Mouse (Mus musculus) midbrain, embryonic 15.5 days (tissue): ENCODE measurements around the gene Pxylp1. TPM values are rescaled to one million over a fixed set of nuclear protein-coding genes. Genes with fewer than 3 reads are reported as not detected.
"Not testable (repeated sequence)": the region's sequence is repeated elsewhere in the genome, so short reads cannot be mapped to it uniquely, and the experiment has no call there.

ENCODE experiments used
- ATAC-seq: fragments of 200-750 bp; cut with Nextera tagmentation; replicated peaks from 2 replicates; pipeline ENCODE4 v1.8.0; 2017; ENCODE audit warnings: moderate TSS enrichment
- H3K27ac ChIP-seq: fragments of 300-500 bp; sonication (generic); 2 replicates; pipeline ENCODE4 v1.5.1; 2015; ENCODE audit warnings: mild to moderate bottlenecking, inconsistent platforms
- H3K27me3 ChIP-seq: fragments of 300-500 bp; sonication (generic); replicated peaks from 2 replicates; pipeline ENCODE4 v1.6.1; 2015; ENCODE audit warnings: inconsistent platforms
- H3K36me3 ChIP-seq: fragments of 300-500 bp; sonication (generic); replicated peaks from 2 replicates; pipeline ENCODE4 v1.6.1; 2015; ENCODE audit warnings: inconsistent platforms
- H3K4me1 ChIP-seq: fragments of 300-500 bp; sonication (generic); 2 replicates; pipeline ENCODE4 v1.6.1; 2015; ENCODE audit warnings: inconsistent platforms
- H3K4me2 ChIP-seq: fragments of 300-500 bp; sonication (generic); 2 replicates; pipeline ENCODE4 v1.6.1; 2015; ENCODE audit warnings: inconsistent platforms, mild to moderate bottlenecking, moderate library complexity
- H3K4me3 ChIP-seq: fragments of 300-500 bp; sonication (generic); 2 replicates; pipeline ENCODE4 v1.5.1; 2015; ENCODE audit warnings: mild to moderate bottlenecking, inconsistent platforms
- H3K9ac ChIP-seq: fragments of 300-500 bp; sonication (generic); 2 replicates; pipeline ENCODE4 v1.6.1; 2015; ENCODE audit warnings: mild to moderate bottlenecking, inconsistent platforms
- H3K9me3 ChIP-seq: fragments of 300-500 bp; sonication (generic); 2 replicates; pipeline ENCODE4 v1.6.1; 2016; ENCODE audit warnings: inconsistent platforms
- WGBS: fragments of 180-500 bp; shearing (Covaris S2); methylation state at CpG from one replicate; pipeline ENCODE4 v1.1.7; 2015; ENCODE audit warnings: mixed read lengths; 5-methylcytosine and 5-hydroxymethylcytosine counted together
- polyA plus RNA-seq: library from polyadenylated mRNA; unstranded; fragments of >200 nt; fragmentation: Nextera tagmentation; extraction: Ambion mirVana; gene quantifications from 2 replicates; pipeline ENCODE4 v1.2.1, GENCODE M21; 2015

Gene Pxylp1
- 42.4 and 48.6 TPM in 2 replicates for polyA plus RNA-seq

GRCm38 (mm10) chr9:96892546-96892945 lies at the start of gene Pxylp1:
Gene Pxylp1, minus strand, starts transcription at chr9:96892669.
- H3K4me1 ChIP-seq, result peaks cover 45% of the 10 kb centered on the region
- no peak for ATAC-seq
- H3K36me3 ChIP-seq, result no peaks in the 10 kb centered on the region
- 9% methylated on average over 3 of the region's 3 CpGs for WGBS
- no peak within 1 kb of the TSS for H3K9ac ChIP-seq
- no peak within 1 kb of the TSS for H3K4me3 ChIP-seq
- H3K27me3 ChIP-seq, result no peaks in the 10 kb centered on the region
- H3K9me3 ChIP-seq, result no peaks in the 10 kb centered on the region
- 0 out of 2 replicates have a peak within 1 kb of the TSS, but pooled peaks have one; percentile 2 for H3K4me2 ChIP-seq
- H3K27ac ChIP-seq, result peak within 1 kb of the TSS; percentile 73

GRCm38 (mm10) chr9:96938887-96939286 lies 46.4 kb upstream of the Pxylp1 start:
- H3K9ac ChIP-seq, result no peak overlapping the region; the same call in 1 of the 2 replicates
- no peaks in the 10 kb centered on the region for H3K36me3 ChIP-seq
- H3K27me3 ChIP-seq, result no peaks in the 10 kb centered on the region
- 56% methylated on average over 5 of the region's 5 CpGs for WGBS
- H3K4me1 ChIP-seq, result peaks cover 4% of the 10 kb centered on the region
- no peak overlapping the region for H3K4me3 ChIP-seq
- no peak overlapping the region for H3K4me2 ChIP-seq
- ATAC-seq, result no peak; the same call in 1 of the 2 replicates
- no peaks in the 10 kb centered on the region for H3K9me3 ChIP-seq
- H3K27ac ChIP-seq, result peak overlapping the region; percentile 16

DNA sequence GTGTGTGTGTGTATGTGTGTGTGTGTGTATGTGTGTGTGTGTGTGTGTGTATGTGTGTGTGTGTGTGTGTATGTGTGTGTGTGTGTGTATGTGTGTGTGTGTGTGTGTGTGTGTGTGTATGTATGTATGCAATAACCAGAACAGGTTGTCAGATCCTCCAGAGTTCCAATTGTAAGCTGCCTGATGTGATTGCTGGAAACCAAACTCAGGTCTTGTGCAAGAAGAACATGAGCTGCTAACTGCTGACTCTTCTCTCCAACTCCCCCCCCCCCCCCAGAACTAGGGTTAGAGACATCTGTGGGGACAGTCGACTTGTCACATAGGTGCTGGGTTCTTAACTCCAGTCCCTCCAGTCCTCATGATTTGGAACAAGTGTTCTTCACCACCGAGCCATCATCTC lies 44.0 kb upstream of the Pxylp1 start:
- not testable (repeated sequence) for H3K27ac ChIP-seq, ATAC-seq, H3K27me3 ChIP-seq, H3K4me3 ChIP-seq, H3K9ac ChIP-seq, H3K4me2 ChIP-seq, H3K4me1 ChIP-seq, H3K36me3 ChIP-seq, H3K9me3 ChIP-seq
- WGBS, result 95% methylated on average over 2 of the region's 2 CpGs

DNA sequence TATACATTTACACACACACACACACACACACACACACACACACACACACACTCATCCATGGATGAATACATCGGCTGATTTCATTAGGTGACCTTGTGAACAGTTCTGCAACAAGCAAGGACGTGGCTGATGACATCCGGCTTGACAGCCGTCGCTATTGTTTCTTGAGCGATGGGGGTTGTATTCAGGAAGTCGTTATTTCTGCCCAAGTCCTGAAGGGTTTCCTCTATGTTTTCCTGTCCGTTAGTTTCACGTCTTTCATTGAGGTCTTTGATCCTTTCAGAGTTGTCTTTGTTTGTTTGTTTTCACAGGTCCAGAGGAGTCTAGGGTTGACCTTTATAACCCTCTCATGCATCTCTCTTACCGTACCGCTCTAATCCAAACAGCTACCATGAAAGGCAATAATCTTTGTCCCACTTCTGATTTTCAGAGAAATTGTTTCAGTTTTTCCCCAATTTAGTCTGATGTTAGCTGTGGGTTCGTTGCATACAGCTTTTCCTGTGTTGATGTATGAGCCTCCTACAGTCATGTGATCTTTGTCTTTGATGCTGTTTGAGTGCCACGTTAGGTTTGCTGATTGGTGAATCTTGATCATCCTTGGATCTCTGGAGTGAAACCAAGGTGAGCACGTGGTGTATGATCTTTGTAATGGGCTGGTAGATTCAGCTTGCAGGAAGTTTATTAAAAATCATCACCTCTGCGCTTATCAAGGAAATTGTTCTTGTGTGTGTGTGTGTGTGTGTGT lies 43.3 kb upstream of the Pxylp1 start:
- H3K9ac ChIP-seq, result no peak overlapping the region
- no peak overlapping the region for H3K27ac ChIP-seq
- peaks cover 4% of the 10 kb centered on the region for H3K4me1 ChIP-seq
- 68% methylated on average over 15 of the region's 15 CpGs for WGBS
- no peak for ATAC-seq
- H3K36me3 ChIP-seq, result no peaks in the 10 kb centered on the region
- no peaks in the 10 kb centered on the region for H3K27me3 ChIP-seq
- H3K9me3 ChIP-seq, result no peaks in the 10 kb centered on the region
- H3K4me3 ChIP-seq, result no peak overlapping the region
- no peak overlapping the region for H3K4me2 ChIP-seq

GRCm38 (mm10) chr9:96934816-96935215 lies 42.3 kb upstream of the Pxylp1 start:
- no peak for ATAC-seq
- 80% methylated on average over 3 of the region's 3 CpGs for WGBS
- H3K27ac ChIP-seq, result no peak overlapping the region
- no peaks in the 10 kb centered on the region for H3K36me3 ChIP-seq
- no peaks in the 10 kb centered on the region for H3K9me3 ChIP-seq
- no peak overlapping the region for H3K9ac ChIP-seq
- no peak overlapping the region for H3K4me2 ChIP-seq
- H3K4me1 ChIP-seq, result peaks cover 4% of the 10 kb centered on the region
- no peak overlapping the region for H3K4me3 ChIP-seq
- no peaks in the 10 kb centered on the region for H3K27me3 ChIP-seq

- no peak overlapping the region for H3K4me3 ChIP-seq
- ATAC-seq, result no peak
- H3K9ac ChIP-seq, result no peak overlapping the region
- no peak overlapping the region for H3K27ac ChIP-seq
- H3K9me3 ChIP-seq, result no peaks in the 10 kb centered on the region
- 90% methylated on average over 8 of the region's 8 CpGs for WGBS
- no peaks in the 10 kb centered on the region for H3K36me3 ChIP-seq
- H3K4me2 ChIP-seq, result no peak overlapping the region
- H3K4me1 ChIP-seq, result no peaks in the 10 kb centered on the region
- H3K27me3 ChIP-seq, result no peaks in the 10 kb centered on the region
Measured at GRCm38 (mm10) chr9:96932751-96933150, 40.3 kb upstream of the Pxylp1 start.

DNA sequence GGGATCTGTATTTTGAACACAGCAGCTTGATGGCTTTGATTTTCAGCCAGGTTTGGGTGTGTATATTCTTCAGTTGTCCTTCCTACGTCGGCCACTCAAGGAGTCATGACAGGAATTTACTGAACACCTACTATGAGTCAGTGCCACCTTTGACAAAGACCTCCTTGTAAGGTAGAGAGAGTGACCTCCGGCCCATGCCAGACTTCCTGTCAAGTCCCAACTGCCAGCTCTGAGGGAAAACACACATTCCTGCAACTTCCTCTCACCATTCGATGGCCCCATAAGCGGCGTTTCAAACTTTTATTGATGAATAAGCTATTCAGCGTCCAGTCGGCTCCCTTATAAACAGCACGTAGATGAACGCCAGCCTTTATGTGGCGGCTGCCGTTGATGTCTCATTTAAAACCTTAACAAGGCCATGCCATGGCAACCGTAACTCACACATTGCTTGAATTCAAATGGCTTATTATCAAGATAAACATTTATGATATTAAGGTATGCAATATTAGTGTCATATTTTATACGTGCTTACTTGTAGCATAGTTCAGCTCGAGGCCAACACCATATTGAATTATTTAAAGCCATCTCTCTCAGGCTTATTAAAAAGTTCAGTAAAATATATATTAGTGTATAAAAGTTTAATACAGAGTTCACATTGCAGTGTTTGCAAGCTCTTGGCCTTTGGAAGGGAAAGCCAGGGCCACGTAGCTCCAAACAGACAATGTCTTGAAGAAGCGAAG lies 31.3 kb upstream of the Pxylp1 start:
- H3K4me1 ChIP-seq, result no peaks in the 10 kb centered on the region
- no peak overlapping the region for H3K4me2 ChIP-seq
- WGBS, result 81% methylated on average over 17 of the region's 17 CpGs
- no peaks in the 10 kb centered on the region for H3K36me3 ChIP-seq
- no peak overlapping the region for H3K27ac ChIP-seq
- H3K4me3 ChIP-seq, result no peak overlapping the region
- no peak for ATAC-seq
- no peaks in the 10 kb centered on the region for H3K9me3 ChIP-seq
- H3K9ac ChIP-seq, result no peak overlapping the region
- no peaks in the 10 kb centered on the region for H3K27me3 ChIP-seq

DNA sequence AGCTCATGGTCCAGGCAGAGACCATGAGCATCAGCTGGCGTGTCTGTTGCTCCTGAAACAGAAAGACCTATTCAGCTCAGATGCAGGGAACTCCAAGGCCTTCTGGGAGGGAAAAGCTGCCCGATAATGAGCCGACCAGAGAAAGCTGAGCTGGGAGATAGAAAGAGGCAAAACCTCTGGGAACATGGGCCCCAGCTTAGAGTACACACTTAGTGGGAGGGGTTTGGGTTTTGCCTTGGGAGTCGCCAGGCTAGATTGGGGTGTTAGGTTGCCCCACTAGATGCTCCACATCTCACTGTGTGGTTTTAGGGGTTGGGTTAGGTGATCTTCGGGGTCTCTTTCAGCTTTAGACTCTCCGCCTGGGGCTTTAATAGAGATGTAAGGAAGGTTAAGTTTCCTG lies 30.6 kb upstream of the Pxylp1 start:
- H3K4me2 ChIP-seq, result no peak overlapping the region
- no peaks in the 10 kb centered on the region for H3K9me3 ChIP-seq
- no peak overlapping the region for H3K9ac ChIP-seq
- H3K4me1 ChIP-seq, result no peaks in the 10 kb centered on the region
- WGBS, result 67% methylated on average over 6 of the region's 6 CpGs
- ATAC-seq, result no peak
- no peak overlapping the region for H3K27ac ChIP-seq
- no peak overlapping the region for H3K4me3 ChIP-seq
- no peaks in the 10 kb centered on the region for H3K36me3 ChIP-seq
- no peaks in the 10 kb centered on the region for H3K27me3 ChIP-seq

GRCm38 (mm10) chr9:96916620-96917538 lies 24.4 kb upstream of the Pxylp1 start:
- Histone ChIP-seq H3K9ac (no peak overlapping the region), H3K36me3 (no peaks in the 10 kb centered on the region), H3K4me2 (no peak overlapping the region), H3K9me3 (no peaks in the 10 kb centered on the region), H3K27me3 (no peaks in the 10 kb centered on the region), H3K27ac (no peak overlapping the region), H3K4me1 (peaks cover 5% of the 10 kb centered on the region), H3K4me3 (no peak overlapping the region)
- 34% methylated on average over 27 of the region's 27 CpGs for whole genome bisulfite sequencing
- peak; percentile 88 for ATAC-seq

- H3K36me3 ChIP-seq, result no peaks in the 10 kb centered on the region
- ATAC-seq, result peak; percentile 75
- H3K4me2 ChIP-seq, result no peak overlapping the region
- 64% methylated on average over 7 of the region's 7 CpGs for WGBS
- no peaks in the 10 kb centered on the region for H3K27me3 ChIP-seq
- no peak overlapping the region for H3K27ac ChIP-seq
- H3K4me3 ChIP-seq, result no peak overlapping the region
- H3K4me1 ChIP-seq, result peaks cover 5% of the 10 kb centered on the region
- no peak overlapping the region for H3K9ac ChIP-seq
- no peaks in the 10 kb centered on the region for H3K9me3 ChIP-seq
Measured at GRCm38 (mm10) chr9:96916076-96916475, 23.6 kb upstream of the Pxylp1 start.

- H3K36me3 ChIP-seq, result no peaks in the 10 kb centered on the region
- no peaks in the 10 kb centered on the region for H3K27me3 ChIP-seq
- peaks cover 5% of the 10 kb centered on the region for H3K4me1 ChIP-seq
- H3K27ac ChIP-seq, result no peak overlapping the region
- WGBS, result 75% methylated on average over 6 of the region's 6 CpGs
- ATAC-seq, result no peak
- H3K9me3 ChIP-seq, result no peaks in the 10 kb centered on the region
- no peak overlapping the region for H3K4me2 ChIP-seq
- H3K4me3 ChIP-seq, result no peak overlapping the region
- H3K9ac ChIP-seq, result no peak overlapping the region
Measured at GRCm38 (mm10) chr9:96914851-96915250, 22.4 kb upstream of the Pxylp1 start.

DNA sequence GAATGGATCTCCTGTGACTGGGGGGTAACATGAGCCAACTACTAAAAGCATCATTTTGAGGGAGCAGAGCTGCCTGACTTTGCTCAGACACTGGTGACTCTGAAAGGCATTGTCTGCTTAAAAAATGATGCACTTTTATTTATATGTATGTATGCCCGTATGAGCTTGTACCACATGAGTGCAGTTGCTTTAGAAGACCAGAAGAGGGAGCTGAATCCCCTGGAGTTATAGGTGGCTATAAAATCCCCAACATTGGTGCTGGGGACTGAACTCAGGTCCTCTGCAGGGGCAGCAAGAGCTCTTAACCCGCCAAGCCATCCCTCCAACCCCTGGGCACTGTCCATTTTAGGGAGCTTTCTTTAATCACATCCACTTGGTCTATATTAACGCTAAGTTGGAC lies 21.5 kb upstream of the Pxylp1 start:
- no peaks in the 10 kb centered on the region for H3K9me3 ChIP-seq
- H3K27ac ChIP-seq, result no peak overlapping the region
- no peak for ATAC-seq
- H3K4me2 ChIP-seq, result no peak overlapping the region
- H3K27me3 ChIP-seq, result no peaks in the 10 kb centered on the region
- peaks cover 5% of the 10 kb centered on the region for H3K4me1 ChIP-seq
- no peak overlapping the region for H3K9ac ChIP-seq
- WGBS, result 92% methylated on average over 3 of the region's 3 CpGs
- H3K36me3 ChIP-seq, result no peaks in the 10 kb centered on the region
- H3K4me3 ChIP-seq, result no peak overlapping the region
